Mouse (Mus musculus) erythroblast, embryonic 14.5 days (primary cell): ENCODE results near the gene Olfr592.

ENCODE experiments used
- GATA1 ChIP-seq: IDR thresholded peaks from 2 replicates; pipeline ENCODE4 v1.6.1; 2012; ENCODE audit warnings: low read length, inconsistent platforms, mixed read lengths
- TAL1 ChIP-seq: IDR thresholded peaks from 3 replicates; pipeline ENCODE4 v1.6.1; 2012; ENCODE audit warnings: low read length, inconsistent platforms, mixed read lengths

GRCm38 (mm10) chr7:103156256-103156655 is 28.3 kb upstream of the Olfr592 start, which contains the start of gene Olfr589:
- TF ChIP-seq GATA1 (no peak), TAL1 (no peak)
